Mouse (Mus musculus): Measurements from ENCODE around the gene Gm8906. TPM values are rescaled to one million over a fixed set of nuclear protein-coding genes. Genes with fewer than 3 reads are reported as not detected.
"Not testable (repeated sequence)": the region's sequence is repeated elsewhere in the genome, so short reads cannot be mapped to it uniquely, and the experiment has no call there.

The Gm8906 gene
- polyA plus RNA-seq (2016; fragmentation: Nextera tagmentation; extraction: Ambion mirVana), result not detected in 2 replicates

- not testable (repeated sequence) for H3K27ac ChIP-seq (replicated peaks); H3K27me3 ChIP-seq (replicated peaks; ENCODE audit: low read depth, poor library complexity, severe bottlenecking); H3K4me3 ChIP-seq; DNase-seq (ENCODE audit: low spot score); H3K4me1 ChIP-seq; H3K9me3 ChIP-seq; H3K36me3 ChIP-seq (replicated peaks)
- 66% methylated on average over 2 of the region's 3 CpGs for WGBS
Measured at GRCm38 (mm10) chr5:11502385-11502784, at the start of gene Gm8906. Gene Gm8906 (plus strand): TSS chr5:11502685.

Other genes starting within 250 kb of the Gm8906 start
- not detected in 2 replicates for gene Gm8890, start 246.7 kb upstream of the Gm8906 start, polyA plus RNA-seq (2016; fragmentation: Nextera tagmentation; extraction: Ambion mirVana)
- gene Speer1, start 161.2 kb upstream of the Gm8906 start, polyA plus RNA-seq (2016; fragmentation: Nextera tagmentation; extraction: Ambion mirVana), result not detected in 2 replicates
- not detected in 2 replicates for gene Gm8897, start 86.3 kb upstream of the Gm8906 start, polyA plus RNA-seq (2016; fragmentation: Nextera tagmentation; extraction: Ambion mirVana)
- gene Gm6460, start 92.2 kb downstream of the Gm8906 start, polyA plus RNA-seq (2016; fragmentation: Nextera tagmentation; extraction: Ambion mirVana), result not detected in 2 replicates
- not detected in 2 replicates for gene Gm8922, start 179.3 kb downstream of the Gm8906 start, polyA plus RNA-seq (2016; fragmentation: Nextera tagmentation; extraction: Ambion mirVana)